Mouse (Mus musculus): ENCODE results near the gene Tbc1d15.

GRCm38 (mm10) chr10:115171351-115171818 is 79.9 kb downstream of the Tbc1d15 start:
- TF ChIP-seq EP300 (IDR thresholded peaks at IDR 0.05; ENCODE audit: low read depth) = no peak
- TF ChIP-seq CTCF (IDR thresholded peaks at IDR 0.05; ENCODE audit: low read depth) = no peak
